Mouse (Mus musculus): ENCODE measurements around the gene Fry.

- TF ChIP-seq CTCF (IDR thresholded peaks at IDR 0.05; ENCODE audit: extremely low read depth, insufficient read length, insufficient replicate concordance, low read depth, low read length) (no peak), POLR2A (IDR thresholded peaks at IDR 0.05; ENCODE audit: low read depth, low read length) (no peak)
Measured at GRCm38 (mm10) chr5:150402832-150403447, 284.5 kb downstream of the Fry start.
